ENCODE assay signal across 22 mouse cellular contexts in the genomic region with DNA sequence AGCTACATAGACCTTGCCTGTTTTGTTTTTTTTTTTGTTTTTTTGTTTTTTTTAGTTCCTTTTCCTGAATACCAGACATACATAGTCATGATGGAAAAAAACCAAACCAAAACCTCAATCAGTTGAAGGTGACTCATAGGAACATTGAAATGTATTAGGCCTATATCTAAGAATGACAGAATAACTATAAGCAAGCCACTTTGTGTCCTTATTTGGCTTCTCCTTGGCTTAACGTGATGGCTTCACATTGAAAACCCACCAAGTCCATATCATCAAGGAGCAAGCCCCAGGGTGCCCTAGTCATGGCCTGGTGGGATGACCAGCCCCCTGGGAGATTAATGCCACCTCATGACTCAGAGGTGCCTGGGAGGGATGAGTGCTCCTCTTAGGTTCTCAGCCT. TPM values are rescaled to one million over a fixed set of nuclear protein-coding genes. Genes with fewer than 3 reads are reported as not detected.
DNase-seq lines count a peak whose midpoint lies in the region; ATAC-seq and TF ChIP-seq lines count a peak whose summit lies in the region.
"Had no signal": no experiment of that assay in that cellular context is flagged by ENCODE, and none has a peak within 500 bp of the region (broad histone marks: within the 10 kb centered on the region; RNA-seq: fewer than 3 reads in every experiment).

No protein-coding gene starts in this region.

- no peaks in the 10 kb centered on the region for H3K27me3 ChIP-seq in C2C12 (ENCODE audit: control insufficient read depth, insufficient read depth, insufficient read length)
- no peaks in the 10 kb centered on the region for H3K27me3 ChIP-seq in midbrain, embryonic 14.5 days (ENCODE audit: control insufficient read depth, insufficient read depth, low read length)
- H3K27me3 ChIP-seq: embryonic facial prominence, embryonic 15.5 days; forebrain, embryonic 15.5 days; heart, embryonic 12.5 days; Patski had no signal

- TF ChIP-seq CTCF in C2C12 (IDR thresholded peaks at IDR 0.05; ENCODE audit: control insufficient read depth, insufficient read depth, insufficient read length) = no peak

- H3ac ChIP-seq in C2C12 (ENCODE audit: control insufficient read depth, insufficient read length, low read depth) = no peak overlapping the region

- H3K9me3 ChIP-seq in midbrain, embryonic 14.5 days (ENCODE audit: control insufficient read depth, low read length) = no peaks in the 10 kb centered on the region
- H3K9me3 ChIP-seq: embryonic facial prominence, embryonic 15.5 days; forebrain, embryonic 15.5 days; G1E; heart, embryonic 12.5 days; hindbrain, embryonic 10.5 days had no signal

- no peak overlapping the region for H3K4me2 ChIP-seq in midbrain, embryonic 14.5 days (ENCODE audit: low read length)
- H3K4me2 ChIP-seq: embryonic facial prominence, embryonic 15.5 days; forebrain, embryonic 15.5 days; heart, embryonic 12.5 days; hindbrain, embryonic 14.5 days had no signal

- no peak for DNase-seq in midbrain, embryonic 14.5 days
- DNase-seq in heart, adult 9 months (ENCODE audit: low spot score in 2 of 2) = no peak
- DNase-seq: adrenal gland, adult 2 months; adrenal gland, postnatal 25 days; cerebellum, adult 8-10 months; cerebellum, postnatal 14 days; embryo, embryonic 11 days; gastrocnemius, postnatal 10 days; heart, adult 2 months had no signal

- peaks cover 62% of the 10 kb centered on the region for H3K36me3 ChIP-seq in C2C12 (ENCODE audit: control insufficient read depth, insufficient read depth)
- peaks cover 16% of the 10 kb centered on the region; the same call in 1 of the 2 replicates for H3K36me3 ChIP-seq in macrophage (ENCODE audit: inconsistent target)
- H3K36me3 ChIP-seq in midbrain, embryonic 14.5 days (ENCODE audit: control insufficient read depth, insufficient read depth, low read length) = no peaks in the 10 kb centered on the region
- H3K36me3 ChIP-seq: embryonic facial prominence, embryonic 15.5 days; forebrain, embryonic 15.5 days; heart, embryonic 12.5 days had no signal

- 57% methylated on average over 1 of the region's 1 CpGs for WGBS in macrophage (ENCODE audit: missing documents)
- WGBS in midbrain, embryonic 14.5 days = 78% methylated on average over 1 of the region's 1 CpGs

- no peak overlapping the region for H3K4me3 ChIP-seq in C2C12 (ENCODE audit: insufficient read depth, poor library complexity, severe bottlenecking)
- no peak overlapping the region for H3K4me3 ChIP-seq in macrophage (ENCODE audit: inconsistent target)
- H3K4me3 ChIP-seq in midbrain, embryonic 14.5 days (replicated peaks; ENCODE audit: low read depth, low read length) = no peak overlapping the region
- H3K4me3 ChIP-seq: embryonic facial prominence, embryonic 15.5 days; forebrain, embryonic 15.5 days; heart, adult 2 months; heart, embryonic 12.5 days; hindbrain, embryonic 10.5 days had no signal

- H3K79me2 ChIP-seq in C2C12 (ENCODE audit: control insufficient read depth, insufficient read depth) = peaks cover 30% of the 10 kb centered on the region
- H3K79me2 ChIP-seq in macrophage (ENCODE audit: inconsistent target) = peaks cover 97% of the 10 kb centered on the region

- H3K27ac ChIP-seq in macrophage = peak overlapping the region; percentile 28; the same call in 1 of the 2 replicates
- H3K27ac ChIP-seq in midbrain, embryonic 14.5 days (replicated peaks; ENCODE audit: low read depth, low read length) = no peak overlapping the region
- H3K27ac ChIP-seq: embryonic facial prominence, embryonic 15.5 days; forebrain, embryonic 15.5 days; heart, adult 2 months; hindbrain, embryonic 10.5 days; hindbrain, embryonic 14.5 days had no signal

- no peaks in the 10 kb centered on the region for H3K4me1 ChIP-seq in midbrain, embryonic 14.5 days (ENCODE audit: control insufficient read depth, insufficient read depth, low read length)
- H3K4me1 ChIP-seq: embryonic facial prominence, embryonic 15.5 days; forebrain, embryonic 15.5 days; heart, embryonic 12.5 days; hindbrain, embryonic 10.5 days had no signal

- peaks cover 7% of the 10 kb centered on the region for H3K79me3 ChIP-seq in C2C12 (ENCODE audit: low read depth)

- ATAC-seq in activated CD4-positive, CD25-positive, alpha-beta regulatory T cell, adult 4 months = peak; percentile 29
- ATAC-seq in granulocyte monocyte progenitor cell, adult 5-6 weeks (replicated peaks; ENCODE audit: poor library complexity, severe bottlenecking) = no peak
- ATAC-seq in midbrain, embryonic 14.5 days (ENCODE audit: low FRiP score, low TSS enrichment) = no peak
- ATAC-seq: CD4-positive, CD25-positive, alpha-beta regulatory T cell, adult 4 months; forebrain, embryonic 15.5 days; intestine, embryonic 16.5 days; Patski had no signal

- no peak overlapping the region for H3K9ac ChIP-seq in midbrain, embryonic 14.5 days (replicated peaks; ENCODE audit: low read length)
- H3K9ac ChIP-seq: embryonic facial prominence, embryonic 15.5 days; forebrain, embryonic 15.5 days; heart, embryonic 12.5 days; hindbrain, embryonic 14.5 days had no signal

TF ChIP-seq in C2C12, 6 proteins besides CTCF, POLR2A, EP300 and RAD21:
- TF ChIP-seq CEBPB (IDR thresholded peaks at IDR 0.05; ENCODE audit: low read depth) = no peak
- TF ChIP-seq MYOD1 (IDR thresholded peaks at IDR 0.05; ENCODE audit: control insufficient read depth, insufficient read length, low read depth) = peak; percentile 15
- TF ChIP-seq FOSL1 (IDR thresholded peaks at IDR 0.05; ENCODE audit: insufficient read depth, low read length, poor library complexity, severe bottlenecking) = peak; percentile 67
TF ChIP-seq in C2C12: peak in this region for 2.

RNA-seq across cellular contexts. Expression of a gene that starts 19.3 kb away (rescaled TPM):
- polyA plus RNA-seq in C2C12 (2012; fragmentation: generic; extraction: Trizol) (44.8 TPM), macrophage (2018) (14.8 to 24.2 TPM (median 22.8 TPM) in 3 replicates)
- 10 to 100 TPM; 11.5 to 13.7 TPM for polyA plus RNA-seq in activated CD4-positive, CD25-positive, alpha-beta regulatory T cell, adult 4 months (2017; shearing (Covaris generic))
- 10 to 100 TPM in 25 of 26 experiments, 1 to 10 TPM in 1; 9.2 to 88.5 (median 38.6) TPM for total RNA-seq in macrophage (2018; cell fraction: chromatin; rRNA removed)
- 10 to 100 TPM in 25 of 26 experiments, 1 to 10 TPM in 1; 9.7 to 25.1 (median 18.9) TPM for total RNA-seq in macrophage (2018; cell fraction: cytosol; rRNA removed)
- 10 to 100 TPM; 13.5 to 50.3 (median 27.5) TPM for total RNA-seq in macrophage (2018; cell fraction: nucleus; rRNA removed)
- total RNA-seq in granulocyte monocyte progenitor cell, adult 5-6 weeks (2014; fragmentation: Nextera tagmentation) = 6.6 and 7.0 TPM in 2 replicates
- total RNA-seq in granulocyte monocyte progenitor cell, adult 5-6 weeks (2017) = 6.2 and 8.9 TPM in 2 replicates
- polyA plus RNA-seq in midbrain, embryonic 14.5 days (2014; fragmentation: Nextera tagmentation; extraction: Ambion mirVana) = 1.8 and 2.0 TPM in 2 replicates

RNA-seq across cellular contexts. Expression of a gene that starts 40.6 kb away (rescaled TPM):
- polyA plus RNA-seq in C2C12 (2012; fragmentation: generic; extraction: Trizol) = 42.9 TPM
- polyA plus RNA-seq in activated CD4-positive, CD25-positive, alpha-beta regulatory T cell, adult 4 months (2017; shearing (Covaris generic)) = 1 to 10 TPM; 5.8 to 6.2 TPM
- total RNA-seq in macrophage (2018; cell fraction: chromatin; rRNA removed) = 10 to 100 TPM; 16.0 to 91.6 (median 51.0) TPM
- 10 to 100 TPM; 29.1 to 37.9 (median 33.2) TPM for total RNA-seq in macrophage (2018; cell fraction: cytosol; rRNA removed)
- 10 to 100 TPM; 25.2 to 74.3 (median 46.6) TPM for total RNA-seq in macrophage (2018; cell fraction: nucleus; rRNA removed)
- polyA plus RNA-seq in macrophage (2018) = 24.3 to 34.5 TPM (median 30.4 TPM) in 3 replicates
- total RNA-seq in granulocyte monocyte progenitor cell, adult 5-6 weeks (2014; fragmentation: Nextera tagmentation) = 13.8 and 13.9 TPM in 2 replicates
- total RNA-seq in granulocyte monocyte progenitor cell, adult 5-6 weeks (2017) = 20.6 and 22.8 TPM in 2 replicates
- polyA plus RNA-seq in midbrain, embryonic 14.5 days (2014; fragmentation: Nextera tagmentation; extraction: Ambion mirVana) = 25.3 and 30.1 TPM in 2 replicates

RNA-seq across cellular contexts. Expression of a gene that starts 52.3 kb away (rescaled TPM):
- polyA plus RNA-seq in C2C12 (2012; fragmentation: generic; extraction: Trizol) (0.25 TPM), macrophage (2018) (17.9 to 41.2 TPM (median 39.0 TPM) in 3 replicates)
- 10 to 100 TPM; 61.0 to 67.4 TPM for polyA plus RNA-seq in activated CD4-positive, CD25-positive, alpha-beta regulatory T cell, adult 4 months (2017; shearing (Covaris generic))
- total RNA-seq in macrophage (2018; cell fraction: chromatin; rRNA removed) = 10 to 100 TPM in 13 of 26 experiments, 1 to 10 TPM in 13; 1.5 to 48.4 (median 10.7) TPM
- 10 to 100 TPM; 10.5 to 38.8 (median 20.5) TPM for total RNA-seq in macrophage (2018; cell fraction: cytosol; rRNA removed)
- total RNA-seq in macrophage (2018; cell fraction: nucleus; rRNA removed) = 10 to 100 TPM in 15 of 26 experiments, 1 to 10 TPM in 11; 3.7 to 42.9 (median 10.8) TPM
- total RNA-seq in granulocyte monocyte progenitor cell, adult 5-6 weeks (2014; fragmentation: Nextera tagmentation) = 6.8 and 9.0 TPM in 2 replicates
- total RNA-seq in granulocyte monocyte progenitor cell, adult 5-6 weeks (2017) = 3.0 and 5.7 TPM in 2 replicates
- 0.32 and 1.1 TPM in 2 replicates for polyA plus RNA-seq in midbrain, embryonic 14.5 days (2014; fragmentation: Nextera tagmentation; extraction: Ambion mirVana)
- polyA plus RNA-seq: Patski had no signal
